8 mouse cellular contexts compared by ENCODE assay signal in the genomic region with DNA sequence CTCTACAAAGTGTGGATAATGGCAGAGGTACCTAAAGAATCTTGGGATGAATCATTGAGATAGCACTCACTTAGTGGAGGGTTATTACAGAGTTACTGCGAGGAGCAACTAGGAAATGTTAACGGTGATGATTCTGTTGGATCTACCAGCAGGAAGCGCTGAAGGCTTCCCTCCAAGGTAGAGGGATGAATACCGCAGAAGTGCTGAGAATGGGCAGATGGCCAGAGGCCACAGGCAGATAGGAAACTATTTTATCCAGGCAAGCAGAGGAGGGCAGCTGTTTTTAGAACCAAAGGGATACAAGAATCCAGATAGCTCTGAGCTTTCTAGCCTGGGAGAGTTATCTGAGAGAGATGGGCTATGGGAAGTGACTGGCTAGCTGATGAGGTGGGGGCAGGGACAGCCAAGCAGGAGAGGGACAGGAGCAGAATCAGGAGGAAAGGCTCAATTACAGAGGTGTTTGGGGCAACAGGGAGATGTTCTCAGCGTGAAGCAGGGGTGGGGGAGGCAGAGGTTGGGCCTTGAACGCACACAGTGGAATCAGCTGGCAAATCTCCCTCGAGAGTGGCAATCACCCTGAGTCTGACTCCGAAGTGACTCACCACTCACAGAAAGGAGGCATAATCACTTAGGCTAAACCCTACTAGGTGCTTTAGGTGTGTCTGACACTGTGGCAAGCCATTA. TPM values are rescaled to one million over a fixed set of nuclear protein-coding genes. Genes with fewer than 3 reads are reported as not detected.
DNase-seq lines count a peak whose midpoint lies in the region; ATAC-seq and TF ChIP-seq lines count a peak whose summit lies in the region.

No protein-coding gene starts in this region.

- no peak for TF ChIP-seq CTCF in forebrain, postnatal 0 days (IDR thresholded peaks at IDR 0.05; ENCODE audit: low read depth)

- H3K36me3 ChIP-seq in forebrain, postnatal 0 days (ENCODE audit: insufficient read depth), result no peaks in the 10 kb centered on the region
- no peaks in the 10 kb centered on the region for H3K36me3 ChIP-seq in liver, embryonic 13.5 days

- H3K4me2 ChIP-seq in forebrain, postnatal 0 days (ENCODE audit: low read depth), result peak overlapping the region; percentile 94
- no peak overlapping the region; the same call in 1 of the 2 replicates for H3K4me2 ChIP-seq in liver, embryonic 13.5 days

- no peaks in the 10 kb centered on the region for H3K27me3 ChIP-seq in forebrain, postnatal 0 days (ENCODE audit: insufficient read depth, low read length)
- H3K27me3 ChIP-seq in liver, embryonic 13.5 days, result no peaks in the 10 kb centered on the region

- H3K9me3 ChIP-seq in forebrain, postnatal 0 days (ENCODE audit: low read length), result no peaks in the 10 kb centered on the region
- no peaks in the 10 kb centered on the region for H3K9me3 ChIP-seq in liver, embryonic 13.5 days (replicated peaks)

- H3K9ac ChIP-seq in forebrain, postnatal 0 days, result 0 out of 2 replicates have a peak overlapping the region, but pooled peaks have one; percentile 92
- peak overlapping the region; percentile 3; the same call in 1 of the 2 replicates for H3K9ac ChIP-seq in liver, embryonic 13.5 days

- peak overlapping the region; percentile 99 for H3K27ac ChIP-seq in forebrain, postnatal 0 days (ENCODE audit: low read depth, low read length)
- H3K27ac ChIP-seq in liver, embryonic 13.5 days, result no peak overlapping the region

- 31% methylated on average over 8 of the region's 8 CpGs for WGBS in forebrain, postnatal 0 days
- WGBS in liver, embryonic 13.5 days (ENCODE audit: insufficient replicate concordance), result 30% methylated on average over 8 of the region's 8 CpGs

- ATAC-seq in forebrain, postnatal 0 days, result no peak
- no peak for ATAC-seq in liver, embryonic 13.5 days (ENCODE audit: low read depth)

- peaks cover 31% of the 10 kb centered on the region for H3K4me1 ChIP-seq in forebrain, postnatal 0 days (ENCODE audit: insufficient read depth)
- H3K4me1 ChIP-seq in liver, embryonic 13.5 days (replicated peaks), result peaks cover 90% of the 10 kb centered on the region

- DNase-seq in heart, adult 8-10 months (ENCODE audit: low spot score), result peak; percentile 16
- no peak for DNase-seq in heart, adult 9 months (ENCODE audit: low spot score in 2 of 2)
- DNase-seq in MN1 (ENCODE audit: low spot score), result peak; percentile 71
- DNase-seq in forebrain, postnatal 0 days, result no peak
- no peak for DNase-seq in liver, embryonic 13.5 days
- DNase-seq in embryo, embryonic 9.5 days (ENCODE audit: extremely low spot score), result no peak
- no peak for DNase-seq in right cerebral cortex, postnatal 25 days
- DNase-seq in frontal cortex, postnatal 10 days (ENCODE audit: low spot score in 2 of 2), result no peak

- no peak overlapping the region for H3K4me3 ChIP-seq in forebrain, postnatal 0 days (ENCODE audit: low read depth, low read length)
- no peak overlapping the region for H3K4me3 ChIP-seq in liver, embryonic 13.5 days (replicated peaks)

RNA-seq across cellular contexts. Expression of gene Tex44, which starts 13.5 kb away (rescaled TPM):
- total RNA-seq in heart, adult 8-10 months (2022), result not detected
- total RNA-seq in forebrain, postnatal 0 days (2014; rRNA removed), result 0.29 TPM in 1 of 2 replicates, not detected in the other
- polyA plus RNA-seq in forebrain, postnatal 0 days (2015; fragmentation: Nextera tagmentation; extraction: Ambion mirVana), result not detected in 2 replicates
- not detected in 2 replicates for polyA plus RNA-seq in liver, embryonic 13.5 days (2015; fragmentation: Nextera tagmentation; extraction: Ambion mirVana)

RNA-seq across cellular contexts. Expression of gene Nmur1, which starts 13.6 kb away (rescaled TPM):
- total RNA-seq in heart, adult 8-10 months (2022), result not detected
- 0.15 and 0.33 TPM in 2 replicates for total RNA-seq in forebrain, postnatal 0 days (2014; rRNA removed)
- polyA plus RNA-seq in forebrain, postnatal 0 days (2015; fragmentation: Nextera tagmentation; extraction: Ambion mirVana), result 0.17 and 0.19 TPM in 2 replicates
- not detected in 2 replicates for polyA plus RNA-seq in liver, embryonic 13.5 days (2015; fragmentation: Nextera tagmentation; extraction: Ambion mirVana)

Comparison
In these comparisons a context has a peak if more than half of its experiments do, and no peak if none do; other contexts are left out.
1. DNase-seq: peak in heart, adult 8-10 months (single experiment) and MN1 (single experiment); none in heart, adult 9 months (0 of 2), forebrain, postnatal 0 days (single experiment), liver, embryonic 13.5 days (single experiment), embryo, embryonic 9.5 days (single experiment), right cerebral cortex, postnatal 25 days (single experiment) and frontal cortex, postnatal 10 days (0 of 2).